Mouse (Mus musculus): Measurements from ENCODE around the gene Dnajb3. TPM values are rescaled to one million over a fixed set of nuclear protein-coding genes. Genes with fewer than 3 reads are reported as not detected.

The Dnajb3 gene
- polyA plus RNA-seq, 1 experiment from 2014 or later: 7.6 TPM

DNA sequence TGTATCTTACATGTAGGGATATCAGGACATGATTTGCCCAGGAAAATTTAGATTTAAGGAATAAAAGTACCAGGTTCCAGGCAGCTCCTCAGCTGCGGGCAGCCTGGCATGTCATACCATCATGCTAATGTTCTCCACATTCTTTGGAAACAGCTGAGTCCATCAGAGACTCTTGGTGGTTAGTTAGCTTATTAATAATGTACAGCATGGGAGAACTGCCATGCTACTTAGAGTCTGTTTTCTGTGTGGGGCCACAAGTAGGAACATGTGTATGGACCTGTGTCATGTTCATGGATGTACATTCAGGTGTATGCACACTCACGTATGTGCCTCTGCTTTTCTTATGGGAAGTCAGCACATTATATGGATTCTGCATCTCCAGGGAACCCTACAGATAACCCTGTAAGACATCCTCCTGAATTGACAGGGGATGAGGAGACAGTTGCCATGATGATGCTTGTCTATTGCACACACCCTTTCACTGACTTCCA lies 8.9 kb upstream of the Dnajb3 start:
- H3K36me3 ChIP-seq: no peaks in the 10 kb centered on the region
- H3K9me3 ChIP-seq (replicated peaks): peaks cover 57% of the 10 kb centered on the region
- H3K9ac ChIP-seq: no peak overlapping the region
- H3K27me3 ChIP-seq (replicated peaks): no peaks in the 10 kb centered on the region
- no peak overlapping the region for H3K27ac ChIP-seq (ENCODE audit: poor library complexity, severe bottlenecking)
- no peaks in the 10 kb centered on the region for H3K4me1 ChIP-seq (replicated peaks)
- no peak overlapping the region for H3K4me3 ChIP-seq
- 70% methylated on average over 2 of the region's 2 CpGs for WGBS
- ATAC-seq (ENCODE audit: insufficient number of reproducible peaks, low FRiP score): no peak
- no peak overlapping the region for H3K4me2 ChIP-seq

DNA sequence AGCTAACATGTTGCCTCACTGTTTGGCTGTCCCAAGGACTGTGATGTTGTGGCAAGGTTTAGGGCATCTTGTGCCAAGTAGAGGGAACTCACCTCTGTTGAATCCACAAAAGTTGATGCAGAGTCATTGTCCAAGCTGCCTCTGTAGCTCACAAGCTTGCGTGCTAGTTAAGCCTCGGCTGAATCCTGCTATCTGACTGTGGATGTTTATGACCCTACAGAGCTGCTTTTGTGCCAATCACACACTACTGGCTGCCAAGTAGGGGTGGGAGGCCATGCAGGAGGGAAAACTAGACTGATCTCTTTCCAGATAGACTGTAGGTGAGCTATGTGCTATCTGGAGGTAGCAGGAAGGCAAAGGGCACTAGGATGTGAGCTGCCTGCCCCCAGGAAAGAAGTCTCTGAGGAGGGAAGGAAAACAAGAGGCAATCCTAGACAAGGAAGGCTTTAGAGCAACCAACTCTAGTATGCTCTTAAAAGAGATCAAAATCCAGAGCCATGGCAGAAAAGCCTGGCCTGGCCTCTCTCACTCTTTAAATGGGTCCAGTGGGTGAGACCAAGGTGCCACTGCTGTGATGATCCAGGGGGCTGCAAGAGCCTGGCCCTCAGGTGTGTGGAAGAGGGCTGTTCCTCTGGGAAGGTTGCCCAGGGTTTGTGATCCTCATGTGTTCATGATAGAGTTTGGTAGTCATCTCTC lies 8.3 kb upstream of the Dnajb3 start:
- H3K9ac ChIP-seq: no peak overlapping the region
- H3K4me3 ChIP-seq: no peak overlapping the region
- peaks cover 57% of the 10 kb centered on the region for H3K9me3 ChIP-seq (replicated peaks)
- WGBS: 66% methylated on average over 2 of the region's 2 CpGs
- no peak overlapping the region for H3K4me2 ChIP-seq
- H3K27me3 ChIP-seq (replicated peaks): no peaks in the 10 kb centered on the region
- H3K4me1 ChIP-seq (replicated peaks): no peaks in the 10 kb centered on the region
- no peaks in the 10 kb centered on the region for H3K36me3 ChIP-seq
- no peak overlapping the region for H3K27ac ChIP-seq (ENCODE audit: poor library complexity, severe bottlenecking)
- ATAC-seq (ENCODE audit: insufficient number of reproducible peaks, low FRiP score): 0 out of 2 replicates have a peak, but pooled peaks have one; percentile 5

DNA sequence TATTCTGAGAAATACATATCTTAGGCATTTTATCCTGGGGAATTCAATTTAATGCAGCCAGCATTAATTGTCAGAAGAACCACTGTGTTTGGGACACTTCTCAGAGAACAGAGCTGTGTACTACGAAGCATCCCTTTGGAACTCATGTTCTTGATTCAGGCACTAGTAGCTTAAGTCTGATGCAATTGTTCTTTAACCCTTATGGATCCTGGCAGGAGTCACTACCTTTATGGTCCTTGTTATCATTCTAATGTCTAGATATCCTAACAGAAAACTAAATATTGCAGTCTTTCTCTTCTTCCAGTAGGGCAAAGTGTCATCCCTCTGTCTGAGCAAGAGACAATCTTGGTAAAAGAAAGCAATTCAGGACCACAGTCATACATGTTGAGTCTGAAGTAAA lies 7.5 kb upstream of the Dnajb3 start:
- WGBS: 67% methylated on average over 1 of the region's 1 CpGs
- ATAC-seq (ENCODE audit: insufficient number of reproducible peaks, low FRiP score): no peak
- no peak overlapping the region for H3K4me2 ChIP-seq
- no peaks in the 10 kb centered on the region for H3K27me3 ChIP-seq (replicated peaks)
- peaks cover 57% of the 10 kb centered on the region for H3K9me3 ChIP-seq (replicated peaks)
- H3K27ac ChIP-seq (ENCODE audit: poor library complexity, severe bottlenecking): no peak overlapping the region
- H3K4me1 ChIP-seq (replicated peaks): no peaks in the 10 kb centered on the region
- H3K4me3 ChIP-seq: no peak overlapping the region
- no peaks in the 10 kb centered on the region for H3K36me3 ChIP-seq
- H3K9ac ChIP-seq: no peak overlapping the region

DNA sequence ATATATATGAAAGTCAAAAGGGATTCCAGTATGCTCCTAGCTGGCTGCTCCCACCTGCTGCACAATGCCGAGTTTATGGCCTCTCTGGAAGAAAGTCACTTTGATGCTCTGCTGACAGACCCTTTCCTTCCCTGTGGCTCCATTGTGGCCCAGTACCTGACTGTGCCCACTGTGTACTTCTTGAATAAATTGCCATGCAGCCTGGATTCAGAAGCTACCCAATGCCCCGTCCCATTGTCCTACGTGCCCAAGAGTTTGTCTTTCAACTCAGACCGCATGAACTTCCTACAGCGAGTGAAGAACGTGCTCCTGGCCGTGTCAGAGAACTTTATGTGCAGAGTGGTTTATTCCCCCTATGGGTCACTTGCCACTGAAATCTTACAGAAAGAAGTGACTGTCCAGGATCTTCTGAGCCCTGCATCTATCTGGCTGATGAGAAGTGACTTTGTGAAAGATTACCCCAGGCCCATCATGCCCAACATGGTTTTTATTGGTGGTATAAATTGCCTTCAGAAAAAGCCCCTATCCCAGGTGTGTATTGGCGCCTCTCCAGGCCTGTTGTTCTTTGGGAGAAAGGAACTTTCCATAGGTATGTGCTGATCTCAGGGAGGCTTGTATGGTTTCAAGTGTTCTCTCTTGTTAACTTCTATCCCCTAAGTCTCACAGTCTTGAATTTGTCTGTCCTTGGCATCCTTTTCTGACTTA lies 6.9 kb upstream of the Dnajb3 start:
- Histone ChIP-seq H3K36me3 (no peaks in the 10 kb centered on the region), H3K9ac (no peak overlapping the region), H3K27me3 (replicated peaks) (no peaks in the 10 kb centered on the region), H3K27ac (ENCODE audit: poor library complexity, severe bottlenecking) (no peak overlapping the region), H3K4me2 (no peak overlapping the region), H3K4me3 (no peak overlapping the region), H3K9me3 (replicated peaks) (peaks cover 54% of the 10 kb centered on the region), H3K4me1 (replicated peaks) (no peaks in the 10 kb centered on the region)
- ATAC-seq (ENCODE audit: insufficient number of reproducible peaks, low FRiP score): 0 out of 2 replicates have a peak, but pooled peaks have one; percentile 16
- 54% methylated on average over 8 of the region's 8 CpGs for WGBS

DNA sequence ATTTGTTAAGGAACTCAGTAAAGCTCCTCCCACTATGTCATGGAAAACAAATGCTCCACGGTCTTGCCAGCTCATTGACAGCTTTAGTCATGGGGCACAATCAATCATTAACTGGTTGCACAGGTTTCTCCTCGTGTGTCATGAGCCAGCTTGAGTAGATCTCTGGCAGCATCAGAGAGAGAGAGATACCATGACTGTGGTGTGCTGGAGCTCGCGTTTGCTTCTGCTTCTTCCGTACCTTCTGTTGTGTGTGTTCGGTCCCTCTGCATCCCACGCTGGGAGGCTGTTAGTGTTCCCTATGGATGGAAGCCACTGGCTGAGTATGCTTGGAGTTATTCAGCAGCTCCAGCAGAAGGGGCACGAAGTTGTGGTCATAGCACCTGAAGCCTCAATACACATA lies 6.2 kb upstream of the Dnajb3 start, which contains the start of gene Ugt1a1:
Gene Ugt1a1 (plus strand): TSS at position 148 of the 400 bp plus-strand sequence.
- Histone ChIP-seq H3K4me1 (replicated peaks) (no peaks in the 10 kb centered on the region), H3K27me3 (replicated peaks) (no peaks in the 10 kb centered on the region), H3K36me3 (no peaks in the 10 kb centered on the region), H3K9ac (no peak within 1 kb of the TSS), H3K4me2 (no peak within 1 kb of the TSS), H3K27ac (ENCODE audit: poor library complexity, severe bottlenecking) (no peak within 1 kb of the TSS), H3K9me3 (replicated peaks) (peaks cover 48% of the 10 kb centered on the region), H3K4me3 (no peak within 1 kb of the TSS)
- no peak for ATAC-seq (ENCODE audit: insufficient number of reproducible peaks, low FRiP score)
- WGBS: 60% methylated on average over 8 of the region's 8 CpGs

DNA sequence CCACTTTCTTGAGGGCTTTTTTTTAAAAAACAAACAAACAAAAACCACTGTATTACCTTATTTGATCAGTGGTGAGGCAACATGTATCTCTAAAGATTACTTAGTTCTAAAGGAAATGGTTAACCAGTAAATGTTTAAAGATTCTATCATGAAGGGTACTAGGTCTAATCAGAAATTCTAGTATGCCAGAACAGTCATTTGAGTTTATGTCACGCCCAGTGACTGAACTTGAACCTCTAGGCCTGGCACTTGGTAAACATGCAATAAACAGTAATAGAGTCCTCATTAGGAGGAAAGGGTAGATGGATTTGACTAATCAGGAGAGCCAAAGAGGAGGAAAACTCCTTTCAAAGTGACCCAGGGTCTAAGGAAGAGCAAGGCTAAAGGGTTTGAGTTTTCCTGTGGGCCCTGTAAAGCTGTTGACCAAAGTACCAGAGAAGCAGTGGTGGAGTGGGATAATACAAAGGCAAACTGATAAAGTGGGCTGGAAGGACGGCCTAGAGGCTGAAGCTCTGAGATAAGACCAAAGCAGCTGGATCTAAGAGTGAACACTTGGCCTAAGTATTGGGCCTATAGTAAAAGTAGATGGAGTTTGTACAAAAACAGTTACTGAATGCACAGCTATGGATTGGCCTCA lies 1.4 kb upstream of the Dnajb3 start:
- H3K9me3 ChIP-seq (replicated peaks): peaks cover 7% of the 10 kb centered on the region
- H3K4me1 ChIP-seq (replicated peaks): no peaks in the 10 kb centered on the region
- H3K27ac ChIP-seq (ENCODE audit: poor library complexity, severe bottlenecking): peak overlapping the region; percentile 9; the same call in 1 of the 2 replicates
- H3K9ac ChIP-seq: no peak overlapping the region
- H3K27me3 ChIP-seq (replicated peaks): peaks cover 3% of the 10 kb centered on the region; the same call in 1 of the 2 replicates
- no peak overlapping the region for H3K4me2 ChIP-seq
- H3K36me3 ChIP-seq: no peaks in the 10 kb centered on the region
- 56% methylated on average over 2 of the region's 2 CpGs for WGBS
- H3K4me3 ChIP-seq: no peak overlapping the region
- ATAC-seq (ENCODE audit: insufficient number of reproducible peaks, low FRiP score): peak; percentile 74; the same call in 1 of the 2 replicates

DNA sequence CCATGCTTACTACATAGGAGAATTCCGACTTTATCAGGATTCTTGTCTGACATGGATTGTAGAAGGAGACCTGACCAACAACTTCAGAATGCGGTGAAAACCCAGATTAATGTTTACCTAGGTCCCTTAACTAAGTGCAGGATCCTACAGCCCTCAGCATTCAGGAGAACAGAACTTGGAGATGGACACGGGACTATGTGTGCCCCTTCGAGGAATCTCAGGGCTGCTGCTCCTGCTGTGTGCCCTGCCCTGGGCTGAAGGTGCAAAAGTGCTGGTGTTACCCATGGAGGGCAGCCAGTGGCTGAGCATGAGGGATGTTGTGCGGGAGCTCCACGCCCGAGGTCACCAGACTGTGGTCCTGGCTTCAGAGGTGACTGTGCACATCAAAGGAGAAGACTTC lies 5.1 kb downstream of the Dnajb3 start, which contains the start of gene Ugt1a2:
Gene Ugt1a2 (plus strand): TSS at position 146 of the 400 bp plus-strand sequence.
- H3K9me3 ChIP-seq (replicated peaks): no peaks in the 10 kb centered on the region; the same call in 1 of the 2 replicates
- no peaks in the 10 kb centered on the region for H3K4me1 ChIP-seq (replicated peaks)
- no peak for ATAC-seq (ENCODE audit: insufficient number of reproducible peaks, low FRiP score)
- no peak within 1 kb of the TSS for H3K4me2 ChIP-seq
- H3K4me3 ChIP-seq: no peak within 1 kb of the TSS
- H3K36me3 ChIP-seq: no peaks in the 10 kb centered on the region
- H3K9ac ChIP-seq: no peak within 1 kb of the TSS
- H3K27ac ChIP-seq (ENCODE audit: poor library complexity, severe bottlenecking): no peak within 1 kb of the TSS
- H3K27me3 ChIP-seq (replicated peaks): no peaks in the 10 kb centered on the region; the same call in 1 of the 2 replicates
- 79% methylated on average over 7 of the region's 7 CpGs for WGBS

DNA sequence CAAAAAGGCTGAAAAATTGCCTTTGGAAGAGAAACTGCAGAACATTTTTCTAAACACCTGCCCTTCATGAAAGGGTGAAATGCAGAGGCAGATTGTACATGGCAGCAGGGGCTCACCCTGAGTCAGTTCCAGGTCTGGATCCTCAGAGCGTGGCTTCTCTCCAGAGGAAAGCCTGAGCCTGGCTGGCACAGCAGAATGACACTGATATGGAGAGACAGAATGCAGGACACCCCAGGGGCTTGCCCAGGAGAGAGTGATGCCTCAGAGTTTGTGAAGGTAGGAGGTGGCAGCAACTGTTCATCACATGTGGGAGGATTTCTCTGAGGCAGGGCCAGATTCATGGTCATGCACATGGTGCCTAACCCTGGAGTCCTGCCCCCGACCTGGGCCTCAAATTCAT lies 5.6 kb downstream of the Dnajb3 start:
- no peak overlapping the region for H3K27ac ChIP-seq (ENCODE audit: poor library complexity, severe bottlenecking)
- H3K9me3 ChIP-seq (replicated peaks): no peaks in the 10 kb centered on the region; the same call in 1 of the 2 replicates
- H3K4me3 ChIP-seq: no peak overlapping the region
- WGBS: 80% methylated on average over 2 of the region's 2 CpGs
- H3K4me1 ChIP-seq (replicated peaks): no peaks in the 10 kb centered on the region
- no peak overlapping the region for H3K9ac ChIP-seq
- no peak for ATAC-seq (ENCODE audit: insufficient number of reproducible peaks, low FRiP score)
- H3K4me2 ChIP-seq: no peak overlapping the region
- no peaks in the 10 kb centered on the region; the same call in 1 of the 2 replicates for H3K27me3 ChIP-seq (replicated peaks)
- H3K36me3 ChIP-seq: no peaks in the 10 kb centered on the region

DNA sequence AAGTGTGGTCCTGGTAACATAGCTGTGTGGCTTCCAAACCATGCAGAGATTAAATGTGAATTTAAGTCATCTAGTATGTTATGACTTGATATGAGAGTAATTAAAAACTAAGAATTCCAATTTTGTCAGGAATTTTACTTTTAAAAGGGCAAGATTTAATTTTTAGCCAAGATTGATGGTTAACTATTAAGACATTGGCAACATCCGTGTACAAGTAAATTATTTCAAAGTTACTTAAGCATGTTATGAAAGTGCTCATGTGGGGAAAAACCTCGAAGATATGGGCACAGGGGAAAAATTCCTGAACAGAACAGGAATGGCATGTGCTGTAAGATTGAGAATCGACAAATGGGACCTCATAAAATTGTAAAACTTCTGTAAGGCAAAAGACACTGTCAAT lies 8.1 kb downstream of the Dnajb3 start:
- Histone ChIP-seq H3K4me3 (no peak overlapping the region), H3K27me3 (replicated peaks) (no peaks in the 10 kb centered on the region; the same call in 1 of the 2 replicates), H3K9me3 (replicated peaks) (no peaks in the 10 kb centered on the region), H3K4me2 (no peak overlapping the region), H3K4me1 (replicated peaks) (no peaks in the 10 kb centered on the region), H3K36me3 (no peaks in the 10 kb centered on the region), H3K27ac (ENCODE audit: poor library complexity, severe bottlenecking) (no peak overlapping the region), H3K9ac (no peak overlapping the region)
- ATAC-seq (ENCODE audit: insufficient number of reproducible peaks, low FRiP score): no peak
- WGBS: 69% methylated on average over 3 of the region's 3 CpGs

DNA sequence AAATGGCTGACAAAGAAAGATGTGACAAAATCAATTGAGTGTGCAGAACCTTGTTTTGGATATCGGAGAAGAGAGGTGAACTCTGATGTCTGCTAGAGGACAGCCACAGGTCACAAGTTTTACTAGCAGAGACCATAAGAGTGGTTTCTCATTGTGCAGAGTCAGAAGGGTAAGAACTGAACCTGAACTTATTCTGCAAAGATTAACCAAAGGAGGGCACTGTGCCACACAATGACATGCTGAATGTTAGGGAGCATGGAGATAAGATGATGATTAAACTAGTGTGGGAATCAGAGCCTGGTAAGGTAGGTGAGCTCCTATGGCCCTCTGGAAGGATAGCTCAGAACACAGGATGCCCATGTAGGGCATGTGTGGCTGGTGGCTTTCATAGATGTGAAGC lies 9.9 kb downstream of the Dnajb3 start:
- H3K27ac ChIP-seq (ENCODE audit: poor library complexity, severe bottlenecking): no peak overlapping the region
- no peak for ATAC-seq (ENCODE audit: insufficient number of reproducible peaks, low FRiP score)
- H3K4me1 ChIP-seq (replicated peaks): no peaks in the 10 kb centered on the region
- no peaks in the 10 kb centered on the region for H3K36me3 ChIP-seq
- 89% methylated on average over 1 of the region's 1 CpGs for WGBS
- no peak overlapping the region for H3K9ac ChIP-seq
- H3K4me3 ChIP-seq: no peak overlapping the region
- no peaks in the 10 kb centered on the region for H3K9me3 ChIP-seq (replicated peaks)
- H3K4me2 ChIP-seq: no peak overlapping the region
- H3K27me3 ChIP-seq (replicated peaks): no peaks in the 10 kb centered on the region

DNA sequence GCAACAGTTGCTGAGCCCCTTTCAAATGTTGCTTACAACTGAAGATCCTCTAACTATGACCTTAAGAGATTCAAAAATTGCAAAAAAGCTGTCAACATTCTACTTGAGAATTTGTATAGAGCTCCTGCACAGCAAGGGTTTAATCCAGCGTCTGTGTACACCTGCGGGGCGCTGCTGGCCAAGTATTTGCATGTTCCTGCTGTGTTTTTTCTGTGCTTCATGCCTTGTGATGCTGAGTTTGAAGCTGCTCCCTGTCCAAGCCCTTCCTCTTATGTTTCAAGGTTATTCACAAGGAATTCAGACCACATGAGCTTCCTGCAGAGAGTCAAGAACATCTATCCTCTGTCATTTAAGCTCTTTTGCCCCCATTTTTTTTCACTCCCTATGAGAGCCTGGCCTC lies 13.4 kb downstream of the Dnajb3 start:
- 72% methylated on average over 3 of the region's 3 CpGs for WGBS
- no peak for ATAC-seq (ENCODE audit: insufficient number of reproducible peaks, low FRiP score)

More for the DNA sequence above, 13.4 kb downstream of the Dnajb3 start:
- Histone ChIP-seq H3K4me1 (replicated peaks) (no peaks in the 10 kb centered on the region), H3K27ac (ENCODE audit: poor library complexity, severe bottlenecking) (no peak overlapping the region), H3K9me3 (replicated peaks) (no peaks in the 10 kb centered on the region), H3K27me3 (replicated peaks) (no peaks in the 10 kb centered on the region), H3K4me2 (no peak overlapping the region), H3K9ac (no peak overlapping the region), H3K36me3 (no peaks in the 10 kb centered on the region), H3K4me3 (no peak overlapping the region)

Measured in heart, embryonic 12.5 days (tissue).